Mouse (Mus musculus) myocyte (in vitro differentiated cells): ENCODE measurements at regions not wholly inside any gene's neighbourhood (a gene's known extent, or its start where the extent isn't known, plus 50 kb on each side); places are given as distances from the start of the nearest gene placed in this dataset.

ENCODE experiments used
- H3K27me3 ChIP-seq: one replicate; pipeline ENCODE4 v1.6.1; 2011; ENCODE audit not compliant: control insufficient read depth, insufficient read depth, insufficient read length
- H3K36me3 ChIP-seq: one replicate; pipeline ENCODE4 v1.6.1; 2011; ENCODE audit not compliant: control insufficient read depth, insufficient read depth
- H3K4me2 ChIP-seq: one replicate; pipeline ENCODE4 v1.6.1; 2011; ENCODE audit warnings: low read depth, control low read depth
- H3K4me3 ChIP-seq: one replicate; pipeline ENCODE4 v1.5.1; 2011; ENCODE audit warnings: mild to moderate bottlenecking, control low read depth, moderate library complexity
- H3K79me2 ChIP-seq: one replicate; pipeline ENCODE4 v1.6.1; 2011; ENCODE audit not compliant: control insufficient read depth, insufficient read depth
- H3ac ChIP-seq: one replicate; pipeline ENCODE4 v1.6.1; 2011; ENCODE audit not compliant: control insufficient read depth, insufficient read length
- CEBPB ChIP-seq: IDR thresholded peaks from 2 replicates; pipeline ENCODE4 v1.6.1; 2011; ENCODE audit warnings: mild to moderate bottlenecking, moderate library complexity; ENCODE audit not compliant: poor library complexity, insufficient read depth, severe bottlenecking
- E2F4 ChIP-seq: IDR thresholded peaks from one replicate; pipeline ENCODE4 v1.6.1; 2011; ENCODE audit warnings: mild to moderate bottlenecking, control low read depth, moderate library complexity; ENCODE audit not compliant: insufficient read depth
- MAX ChIP-seq: IDR thresholded peaks from one replicate; pipeline ENCODE4 v1.6.1; 2011; ENCODE audit warnings: low read depth, mild to moderate bottlenecking, control low read depth
- MYOD1 ChIP-seq, 3 experiments: IDR thresholded peaks; one replicate each; pipeline ENCODE4 v1.6.1; 2011; ENCODE audit warnings: control low read depth in 2 of 3, low read depth in 2 of 3, mild to moderate bottlenecking in 2 of 3, moderate library complexity in 1 of 3; ENCODE audit not compliant: insufficient read length in 2 of 3, control insufficient read depth in 1 of 3
- MYOG ChIP-seq, 3 experiments: IDR thresholded peaks; one replicate each; pipeline ENCODE4 v1.6.1; 2011; ENCODE audit warnings: control low read depth in 2 of 3, low read depth in 2 of 3, mild to moderate bottlenecking in 2 of 3; ENCODE audit not compliant: insufficient read length in 2 of 3, control insufficient read depth in 1 of 3, insufficient read depth in 1 of 3
- POLR2A ChIP-seq: IDR thresholded peaks from one replicate; pipeline ENCODE4 v1.6.1; 2011; ENCODE audit warnings: low read depth, mild to moderate bottlenecking, control low read depth, moderate library complexity; ENCODE audit not compliant: insufficient read length
- POLR2AphosphoS2 ChIP-seq: IDR thresholded peaks from one replicate; pipeline ENCODE4 v1.6.1; 2011; ENCODE audit warnings: low read depth, control low read depth; ENCODE audit not compliant: insufficient read length
- REST ChIP-seq: IDR thresholded peaks from one replicate; pipeline ENCODE4 v1.6.1; 2011; ENCODE audit warnings: mild to moderate bottlenecking, control low read depth, moderate library complexity; ENCODE audit not compliant: insufficient read depth, insufficient read length
- SRF ChIP-seq: IDR thresholded peaks from one replicate; pipeline ENCODE4 v1.6.1; 2011; ENCODE audit warnings: low read depth; ENCODE audit not compliant: control insufficient read depth, insufficient read length
- TCF12 ChIP-seq: IDR thresholded peaks from one replicate; pipeline ENCODE4 v1.6.1; 2011; ENCODE audit warnings: mild to moderate bottlenecking, control low read depth; ENCODE audit not compliant: poor library complexity, insufficient read depth, severe bottlenecking
- TCF3 ChIP-seq: IDR thresholded peaks from one replicate; pipeline ENCODE4 v1.6.1; 2011; ENCODE audit warnings: low read depth, control low read depth; ENCODE audit not compliant: insufficient read length
- USF1 ChIP-seq: IDR thresholded peaks from one replicate; pipeline ENCODE4 v1.6.1; 2011; ENCODE audit warnings: low read depth, mild to moderate bottlenecking, control low read depth, moderate library complexity

- Histone ChIP-seq H3K27me3 (no peaks in the 10 kb centered on the region), H3K4me2 (no peak overlapping the region), H3K79me2 (no peaks in the 10 kb centered on the region), H3K4me3 (no peak overlapping the region), H3K36me3 (no peaks in the 10 kb centered on the region), H3ac (no peak overlapping the region)
- no peak for TF ChIP-seq E2F4
- no peak for TF ChIP-seq MYOG (IDR thresholded peaks at IDR 0.05; ENCODE audit: control insufficient read depth in 1 of 3, insufficient read depth in 1 of 3, insufficient read length in 2 of 3, low read depth in 2 of 3)
- TF ChIP-seq POLR2A, result no peak
- no peak for TF ChIP-seq MYOD1 (IDR thresholded peaks at IDR 0.05; ENCODE audit: control insufficient read depth in 1 of 3, insufficient read length in 2 of 3, low read depth in 2 of 3)
- TF ChIP-seq USF1, result no peak
- no peak for TF ChIP-seq MAX
- TF ChIP-seq CEBPB, result no peak
- TF ChIP-seq TCF3, result no peak
- TF ChIP-seq POLR2AphosphoS2, result no peak
- TF ChIP-seq SRF, result no peak
- no peak for TF ChIP-seq TCF12
- TF ChIP-seq REST, result no peak
Observed at GRCm38 (mm10) chr10:99945418-99945817, 70.0 kb upstream of the Kitl start.

- Histone ChIP-seq H3K4me2 (no peak overlapping the region), H3K27me3 (no peaks in the 10 kb centered on the region), H3K36me3 (no peaks in the 10 kb centered on the region), H3ac (no peak overlapping the region), H3K4me3 (no peak overlapping the region), H3K79me2 (no peaks in the 10 kb centered on the region)
- TF ChIP-seq REST (no peak), SRF (no peak), E2F4 (no peak), CEBPB (no peak), TCF12 (no peak), POLR2AphosphoS2 (no peak), MAX (no peak), MYOG (IDR thresholded peaks at IDR 0.05; ENCODE audit: control insufficient read depth in 1 of 3, insufficient read depth in 1 of 3, insufficient read length in 2 of 3, low read depth in 2 of 3) (no peak), TCF3 (no peak), POLR2A (no peak), USF1 (no peak), MYOD1 (IDR thresholded peaks at IDR 0.05; ENCODE audit: control insufficient read depth in 1 of 3, insufficient read length in 2 of 3, low read depth in 2 of 3) (no peak)
Observed at GRCm38 (mm10) chr10:99941665-99942064, 73.8 kb upstream of the Kitl start.

GRCm38 (mm10) chr10:99938901-99939300 is 76.5 kb upstream of the Kitl start:
- Histone ChIP-seq H3K79me2 (no peaks in the 10 kb centered on the region), H3K36me3 (no peaks in the 10 kb centered on the region), H3K27me3 (no peaks in the 10 kb centered on the region), H3K4me3 (no peak overlapping the region), H3ac (no peak overlapping the region), H3K4me2 (no peak overlapping the region)
- TF ChIP-seq POLR2AphosphoS2, result no peak
- no peak for TF ChIP-seq USF1
- TF ChIP-seq MYOD1 (IDR thresholded peaks at IDR 0.05; ENCODE audit: control insufficient read depth in 1 of 3, insufficient read length in 2 of 3, low read depth in 2 of 3), result no peak
- no peak for TF ChIP-seq TCF3
- no peak for TF ChIP-seq REST
- no peak for TF ChIP-seq E2F4
- no peak for TF ChIP-seq TCF12
- TF ChIP-seq MYOG (IDR thresholded peaks at IDR 0.05; ENCODE audit: control insufficient read depth in 1 of 3, insufficient read depth in 1 of 3, insufficient read length in 2 of 3, low read depth in 2 of 3), result no peak
- TF ChIP-seq POLR2A, result no peak
- TF ChIP-seq MAX, result no peak
- no peak for TF ChIP-seq SRF
- no peak for TF ChIP-seq CEBPB

DNA sequence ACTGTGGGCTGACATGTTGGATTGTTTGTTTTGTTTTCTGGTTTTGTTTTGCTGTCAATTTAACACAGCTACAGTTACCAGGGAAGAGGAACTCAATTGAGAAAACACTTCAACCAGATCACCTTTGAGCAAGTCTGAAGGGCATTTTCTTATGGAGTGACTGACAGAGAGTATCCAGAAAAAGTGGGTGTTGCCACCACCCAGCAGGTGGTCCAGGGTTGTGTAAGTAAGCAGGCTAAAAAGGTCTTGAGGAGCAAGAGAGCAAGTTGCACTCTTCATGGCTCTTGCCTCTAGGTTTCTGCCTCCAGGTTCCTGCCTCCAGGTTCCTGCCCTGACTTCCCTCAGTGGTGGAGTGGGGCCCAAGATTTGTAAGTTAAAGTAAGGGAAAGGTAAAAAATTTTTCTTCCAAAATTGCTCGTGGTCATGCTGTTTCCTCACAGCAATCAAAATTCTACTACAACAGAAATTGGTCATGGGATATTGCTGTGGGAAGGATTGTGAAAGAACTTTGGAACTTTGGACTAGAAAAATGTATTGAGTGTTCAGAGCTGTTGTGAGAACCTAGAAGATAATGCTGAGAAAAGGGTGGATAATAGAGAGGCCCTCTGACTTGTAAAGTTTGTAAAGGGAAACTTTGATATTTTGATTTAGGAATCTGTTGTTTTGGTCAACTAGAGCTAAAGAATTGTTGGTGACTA is 77.4 kb upstream of the Kitl start:
- TF ChIP-seq SRF, result no peak
- no peak for TF ChIP-seq USF1
- no peaks in the 10 kb centered on the region for H3K27me3 ChIP-seq
- no peaks in the 10 kb centered on the region for H3K36me3 ChIP-seq
- H3K79me2 ChIP-seq, result no peaks in the 10 kb centered on the region
- H3ac ChIP-seq, result no peak overlapping the region
- no peak overlapping the region for H3K4me2 ChIP-seq
- H3K4me3 ChIP-seq, result no peak overlapping the region

DNA sequence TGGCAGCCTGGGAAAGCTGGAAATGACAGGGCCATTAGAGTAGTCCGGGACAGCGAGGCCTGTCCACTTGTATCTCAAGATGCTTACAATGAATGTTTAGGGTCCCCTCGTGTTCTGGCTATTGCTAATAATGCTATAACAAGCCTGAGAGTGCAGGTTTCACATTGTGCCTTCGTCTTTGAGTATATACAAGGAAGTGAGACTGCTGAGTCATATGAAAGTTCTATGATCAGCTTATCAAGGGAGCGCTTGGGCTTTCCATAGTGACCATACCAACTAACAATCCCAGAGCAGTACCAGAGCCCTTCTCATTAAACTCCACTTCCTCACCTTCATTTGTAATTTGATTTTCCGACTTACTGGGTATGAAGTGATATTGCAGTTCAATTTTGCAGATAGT is 86.2 kb upstream of the Kitl start:
- Histone ChIP-seq H3K79me2 (no peaks in the 10 kb centered on the region), H3ac (no peak overlapping the region), H3K4me3 (no peak overlapping the region), H3K36me3 (no peaks in the 10 kb centered on the region), H3K27me3 (no peaks in the 10 kb centered on the region), H3K4me2 (no peak overlapping the region)
- TF ChIP-seq SRF, result no peak
- no peak for TF ChIP-seq MAX
- TF ChIP-seq E2F4, result no peak
- no peak for TF ChIP-seq POLR2AphosphoS2
- no peak for TF ChIP-seq TCF12
- TF ChIP-seq REST, result no peak
